In genomic region chr7:137317659-137318382, GRCm38 (mm10) we compare ENCODE assay signal across 12 mouse cellular contexts. TPM values are rescaled to one million over a fixed set of nuclear protein-coding genes. Genes with fewer than 3 reads are reported as not detected.
DNase-seq lines count a peak whose midpoint lies in the region; ATAC-seq and TF ChIP-seq lines count a peak whose summit lies in the region.
"Had no signal": no experiment of that assay in that cellular context is flagged by ENCODE, and none has a peak within 500 bp of the region (broad histone marks: within the 10 kb centered on the region; RNA-seq: fewer than 3 reads in every experiment).

No protein-coding gene starts in this region.

- H3K4me3 ChIP-seq in forebrain, embryonic 12.5 days (replicated peaks), result peak overlapping the region; percentile 24; the same call in 1 of the 2 replicates
- no peak overlapping the region for H3K4me3 ChIP-seq in forebrain, embryonic 16.5 days (replicated peaks; ENCODE audit: low read length)
- peak overlapping the region; percentile 87 for H3K4me3 ChIP-seq in embryonic facial prominence, embryonic 10.5 days
- H3K4me3 ChIP-seq in hindbrain, embryonic 16.5 days (ENCODE audit: low read length), result peak overlapping the region; percentile 32
- peak overlapping the region; percentile 18 for H3K4me3 ChIP-seq in midbrain, postnatal 0 days (ENCODE audit: low read depth, low read length)
- H3K4me3 ChIP-seq: liver, embryonic 15.5 days had no signal

- peaks cover 91% of the 10 kb centered on the region for H3K4me1 ChIP-seq in forebrain, embryonic 12.5 days
- peaks cover 61% of the 10 kb centered on the region for H3K4me1 ChIP-seq in forebrain, embryonic 16.5 days (replicated peaks; ENCODE audit: control insufficient read depth, insufficient read depth, low read length)
- H3K4me1 ChIP-seq in embryonic facial prominence, embryonic 10.5 days, result peaks cover 91% of the 10 kb centered on the region
- H3K4me1 ChIP-seq in hindbrain, embryonic 16.5 days (ENCODE audit: control insufficient read depth, insufficient read depth, low read depth, low read length), result peaks cover 31% of the 10 kb centered on the region
- no peaks in the 10 kb centered on the region for H3K4me1 ChIP-seq in midbrain, postnatal 0 days (ENCODE audit: insufficient read depth, low read length)

- H3K27me3 ChIP-seq in forebrain, embryonic 12.5 days, result peaks cover 97% of the 10 kb centered on the region
- peaks cover 79% of the 10 kb centered on the region for H3K27me3 ChIP-seq in forebrain, embryonic 16.5 days (replicated peaks; ENCODE audit: control insufficient read depth, insufficient read depth, low read length)
- H3K27me3 ChIP-seq in embryonic facial prominence, embryonic 10.5 days (replicated peaks; ENCODE audit: low read depth, poor library complexity, severe bottlenecking), result peaks cover 100% of the 10 kb centered on the region
- peaks cover 3% of the 10 kb centered on the region; the same call in 1 of the 2 replicates for H3K27me3 ChIP-seq in hindbrain, embryonic 16.5 days (replicated peaks; ENCODE audit: control insufficient read depth, insufficient read depth, low read length)
- H3K27me3 ChIP-seq in midbrain, postnatal 0 days (ENCODE audit: insufficient read depth, low read length), result peaks cover 48% of the 10 kb centered on the region

- H3K9me3 ChIP-seq in forebrain, embryonic 12.5 days, result no peaks in the 10 kb centered on the region
- no peaks in the 10 kb centered on the region; the same call in 1 of the 2 replicates for H3K9me3 ChIP-seq in forebrain, embryonic 16.5 days (ENCODE audit: control insufficient read depth, low read length)
- no peaks in the 10 kb centered on the region for H3K9me3 ChIP-seq in embryonic facial prominence, embryonic 10.5 days
- H3K9me3 ChIP-seq in hindbrain, embryonic 16.5 days (ENCODE audit: control insufficient read depth, low read length), result no peaks in the 10 kb centered on the region
- H3K9me3 ChIP-seq in midbrain, postnatal 0 days (ENCODE audit: low read length), result no peaks in the 10 kb centered on the region
- H3K9me3 ChIP-seq: liver, embryonic 15.5 days had no signal

- H3K27ac ChIP-seq in forebrain, embryonic 12.5 days, result no peak overlapping the region
- H3K27ac ChIP-seq in forebrain, embryonic 16.5 days (ENCODE audit: low read length), result no peak overlapping the region
- H3K27ac ChIP-seq in embryonic facial prominence, embryonic 10.5 days (replicated peaks), result peak overlapping the region; percentile 77
- H3K27ac ChIP-seq in hindbrain, embryonic 16.5 days (ENCODE audit: low read depth, low read length), result peak overlapping the region; percentile 86
- H3K27ac ChIP-seq in midbrain, postnatal 0 days (ENCODE audit: low read depth, low read length), result peak overlapping the region; percentile 57; the same call in 1 of the 2 replicates
- H3K27ac ChIP-seq: liver, embryonic 15.5 days had no signal

- H3K4me2 ChIP-seq in forebrain, embryonic 12.5 days, result peak overlapping the region; percentile 40
- H3K4me2 ChIP-seq in forebrain, embryonic 16.5 days (ENCODE audit: low read length), result no peak overlapping the region
- H3K4me2 ChIP-seq in hindbrain, embryonic 16.5 days (ENCODE audit: low read length), result peak overlapping the region; percentile 83
- peak overlapping the region; percentile 81 for H3K4me2 ChIP-seq in midbrain, postnatal 0 days (ENCODE audit: low read depth, low read length, poor library complexity, severe bottlenecking)
- H3K4me2 ChIP-seq: liver, embryonic 15.5 days had no signal

- no peak overlapping the region for H3K9ac ChIP-seq in forebrain, embryonic 12.5 days
- no peak overlapping the region for H3K9ac ChIP-seq in forebrain, embryonic 16.5 days (replicated peaks; ENCODE audit: low read depth, low read length)
- peak overlapping the region; percentile 57; the same call in 1 of the 2 replicates for H3K9ac ChIP-seq in hindbrain, embryonic 16.5 days (ENCODE audit: low read depth, low read length)
- no peak overlapping the region; the same call in 1 of the 2 replicates for H3K9ac ChIP-seq in midbrain, postnatal 0 days (replicated peaks; ENCODE audit: low read length, poor library complexity, severe bottlenecking)
- H3K9ac ChIP-seq: liver, embryonic 15.5 days had no signal

- H3K36me3 ChIP-seq in forebrain, embryonic 12.5 days (replicated peaks), result no peaks in the 10 kb centered on the region
- H3K36me3 ChIP-seq in forebrain, embryonic 16.5 days (ENCODE audit: control insufficient read depth, insufficient read depth), result no peaks in the 10 kb centered on the region
- H3K36me3 ChIP-seq in embryonic facial prominence, embryonic 10.5 days (replicated peaks), result no peaks in the 10 kb centered on the region
- no peaks in the 10 kb centered on the region for H3K36me3 ChIP-seq in hindbrain, embryonic 16.5 days (ENCODE audit: control insufficient read depth, insufficient read depth, low read length)
- H3K36me3 ChIP-seq in midbrain, postnatal 0 days (ENCODE audit: insufficient read depth, low read length), result no peaks in the 10 kb centered on the region
- H3K36me3 ChIP-seq: liver, embryonic 15.5 days had no signal

- peak; percentile 48 for DNase-seq in embryonic facial prominence, embryonic 10.5 days (ENCODE audit: low spot score)
- no peak for DNase-seq in midbrain, postnatal 0 days (ENCODE audit: low spot score)
- no peak for DNase-seq in layer of hippocampus, postnatal 14 days (ENCODE audit: low spot score in 2 of 2)
- no peak for DNase-seq in right cerebral cortex, postnatal 14 days
- no peak for DNase-seq in adrenal gland, adult 8-10 months
- DNase-seq: B cell, adult 2 months; cerebellum, adult 11 months had no signal

- no peak for ATAC-seq in forebrain, embryonic 12.5 days (ENCODE audit: low FRiP score)
- ATAC-seq in forebrain, embryonic 16.5 days, result no peak
- ATAC-seq in hindbrain, embryonic 16.5 days, result no peak
- no peak for ATAC-seq in midbrain, postnatal 0 days (ENCODE audit: low FRiP score)
- ATAC-seq: inflammation-experienced regulatory T-cells, adult 6 months had no signal

- under 1% methylated on average over 24 of the region's 24 CpGs for WGBS in forebrain, embryonic 12.5 days
- under 1% methylated on average over 24 of the region's 24 CpGs for WGBS in forebrain, embryonic 16.5 days
- 1% methylated on average over 24 of the region's 24 CpGs for whole genome bisulfite sequencing in embryonic facial prominence, embryonic 10.5 days
- WGBS in hindbrain, embryonic 16.5 days, result 3% methylated on average over 24 of the region's 24 CpGs
- 5% methylated on average over 23 of the region's 24 CpGs for WGBS in midbrain, postnatal 0 days

- TF ChIP-seq CTCF in midbrain, postnatal 0 days (IDR thresholded peaks at IDR 0.05), result no peak

RNA-seq across cellular contexts. Expression of gene Ebf3, which starts 3.6 kb away (rescaled TPM):
- 3.4 and 6.4 TPM in 2 replicates for polyA plus RNA-seq in forebrain, embryonic 12.5 days (2016; fragmentation: Nextera tagmentation; extraction: Ambion mirVana)
- 0.72 and 0.73 TPM in 2 replicates for polyA plus RNA-seq in forebrain, embryonic 16.5 days (2015; fragmentation: Nextera tagmentation; extraction: Ambion mirVana)
- polyA plus RNA-seq in embryonic facial prominence, embryonic 10.5 days (2016; fragmentation: Nextera tagmentation; extraction: Ambion mirVana), result 8.4 and 9.4 TPM in 2 replicates
- 10.3 and 10.7 TPM in 2 replicates for polyA plus RNA-seq in hindbrain, embryonic 16.5 days (2015; fragmentation: Nextera tagmentation; extraction: Ambion mirVana)
- total RNA-seq in midbrain, postnatal 0 days (2014; rRNA removed), result 90.4 and 103 TPM in 2 replicates
- polyA plus RNA-seq in midbrain, postnatal 0 days (2015; fragmentation: Nextera tagmentation; extraction: Ambion mirVana), result 5.3 and 7.1 TPM in 2 replicates
- total RNA-seq in layer of hippocampus, postnatal 14 days (2021), result 1 to 10 TPM; 1.8 to 2.2 TPM
- total RNA-seq in adrenal gland, adult 8-10 months (2022), result 1 to 10 TPM; 1.2 to 4.9 (median 2.8) TPM
- polyA plus RNA-seq: inflammation-experienced regulatory T-cells, adult 6 months had no signal

Comparison
In these comparisons a context has a peak if more than half of its experiments do, and no peak if none do; other contexts are left out.
1. H3K27ac ChIP-seq: peak in embryonic facial prominence, embryonic 10.5 days (single experiment), hindbrain, embryonic 16.5 days (single experiment) and midbrain, postnatal 0 days (single experiment); none in forebrain, embryonic 12.5 days (single experiment) and forebrain, embryonic 16.5 days (single experiment).